Mouse (Mus musculus) fibroblast of lung, adult 2 months (primary cell): Measurements from ENCODE around the gene Itpr3.

Experiments used
- DNase-seq: peaks from one replicate; pipeline ENCODE4 v3.0.0-alpha.2; 2011; ENCODE audit warnings: low read depth

The Itpr3 gene

DNA sequence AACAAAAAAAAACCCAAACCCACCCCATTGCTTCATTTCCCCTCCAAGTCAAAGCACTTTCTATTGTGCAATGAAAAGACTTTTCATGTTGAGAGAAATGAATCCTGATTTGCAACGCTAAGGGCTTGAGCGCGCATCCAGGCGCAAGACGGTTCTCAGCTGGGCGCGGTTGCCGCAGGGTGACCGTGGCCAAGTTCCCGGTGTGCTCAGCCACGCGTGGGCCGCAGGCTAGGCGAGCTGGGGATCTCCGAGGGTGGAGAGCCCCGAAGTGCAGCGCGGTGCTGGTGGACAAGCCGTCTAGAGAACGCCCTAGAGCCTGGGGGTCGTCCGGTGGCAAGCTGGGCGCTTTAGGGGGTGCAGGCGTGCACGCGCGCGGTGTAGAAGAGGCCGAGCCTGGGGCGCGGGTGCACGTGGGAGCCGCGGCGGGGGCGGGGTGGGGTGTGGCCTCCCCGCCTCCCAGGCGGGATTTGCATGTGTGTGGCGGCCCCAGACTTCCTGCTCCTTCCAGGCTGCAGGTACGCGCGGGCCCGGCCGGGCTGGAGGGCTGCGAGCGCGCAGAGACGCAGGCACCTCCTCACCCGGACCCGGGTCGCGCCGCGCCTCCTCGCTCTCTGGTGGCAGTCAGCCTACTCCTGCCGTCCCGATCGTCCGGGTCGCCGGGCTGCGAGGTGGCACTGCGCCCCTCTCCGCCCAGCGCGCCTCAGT, at the start of gene Itpr3:
Gene Itpr3 (plus strand): TSS at position 493 of the 705 bp plus-strand sequence.
- no peak for DNase-seq

GRCm38 (mm10) chr17:27008277-27008676, 48.8 kb upstream of the Itpr3 start:
- no peak for DNase-seq

DNA sequence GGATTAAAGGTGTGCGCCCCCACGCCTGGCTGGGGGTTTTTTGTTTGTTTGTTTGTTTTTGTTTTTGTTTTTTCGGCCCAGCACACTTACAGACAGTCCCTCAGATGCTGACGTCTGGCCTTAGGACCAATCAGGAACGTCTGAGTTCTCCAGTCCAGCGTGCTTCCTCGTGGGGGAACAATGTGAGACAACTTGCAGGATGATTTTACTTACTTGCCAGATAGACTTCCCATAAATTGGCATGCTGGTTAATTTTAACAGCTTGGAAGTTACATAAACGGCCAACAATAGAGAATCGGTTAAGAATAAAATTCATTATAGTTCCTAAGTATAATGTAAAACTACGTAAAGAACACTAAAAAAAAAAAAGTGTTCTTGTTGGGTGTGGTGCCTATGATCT, 45.9 kb upstream of the Itpr3 start:
- no peak for DNase-seq

DNA sequence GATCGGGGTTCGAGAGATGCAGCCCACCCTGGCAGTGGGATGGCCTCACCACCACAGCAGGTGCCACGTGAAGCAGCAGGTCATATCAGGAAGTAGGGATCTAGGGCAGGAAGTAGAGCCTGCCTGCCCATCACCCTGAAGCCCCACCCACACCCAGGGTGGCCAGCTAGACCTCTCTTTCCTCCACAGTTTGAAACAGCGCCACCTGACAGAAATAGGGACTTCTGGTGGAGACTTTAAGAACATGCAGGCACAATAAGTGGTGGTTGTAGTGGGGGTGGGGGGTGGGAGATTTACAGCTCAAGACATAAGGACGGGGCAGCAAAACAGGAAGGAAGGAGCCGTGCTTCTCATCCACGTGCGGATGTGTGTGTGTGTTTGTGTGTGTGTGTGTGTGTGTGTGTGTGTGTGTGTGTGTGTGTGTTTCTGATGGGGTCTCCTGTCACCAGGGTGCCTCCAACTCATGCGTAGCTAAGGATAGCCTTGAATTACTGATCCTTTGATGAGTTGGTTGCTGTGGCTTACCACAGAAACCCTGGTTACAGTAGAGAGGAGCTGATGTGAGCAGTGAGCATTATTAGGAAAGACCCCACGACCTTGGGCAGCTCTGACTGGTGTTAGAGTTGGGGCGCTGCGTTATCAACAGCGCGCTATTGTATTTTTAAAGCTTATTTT, 45.0 kb upstream of the Itpr3 start:
- no peak for DNase-seq

- no peak for DNase-seq
Observed at GRCm38 (mm10) chr17:27012909-27013308, 44.2 kb upstream of the Itpr3 start.

- no peak for DNase-seq
Observed at GRCm38 (mm10) chr17:27017564-27018499, 39.3 kb upstream of the Itpr3 start.

DNA sequence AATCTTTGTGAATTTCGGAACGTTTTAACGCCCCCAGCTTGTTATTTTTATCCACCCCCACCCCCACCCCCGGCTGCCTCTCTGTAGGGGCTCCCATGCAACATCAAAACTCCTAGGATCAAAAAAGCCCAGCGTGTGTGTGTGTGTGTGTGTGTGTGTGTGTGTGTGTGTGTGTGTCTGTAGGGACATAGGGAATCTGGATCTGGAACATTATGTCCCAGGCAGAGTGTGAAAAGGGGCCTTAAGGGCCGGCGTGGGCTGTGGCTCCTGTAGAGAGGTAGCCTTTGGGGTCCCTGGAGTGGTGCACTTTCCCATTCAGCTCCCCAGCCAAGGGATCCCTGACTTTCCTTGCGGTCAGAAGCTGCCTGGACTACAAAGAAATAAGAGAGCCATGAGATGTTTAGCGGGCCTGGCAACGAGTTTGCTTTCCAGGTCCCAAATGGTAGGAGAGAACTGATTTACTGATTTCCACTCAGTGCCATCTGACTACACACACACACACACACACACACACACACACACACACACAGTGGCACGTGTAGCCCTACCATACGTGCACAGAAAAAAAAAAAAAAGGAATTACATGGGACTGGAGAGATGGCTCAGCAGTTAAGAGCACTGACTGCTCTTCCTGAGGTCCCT, 38.4 kb upstream of the Itpr3 start:
- DNase-seq, result no peak

GRCm38 (mm10) chr17:27021076-27021475, 36.0 kb upstream of the Itpr3 start:
- DNase-seq, result no peak

- DNase-seq, result no peak
Observed at GRCm38 (mm10) chr17:27021736-27022135, 35.4 kb upstream of the Itpr3 start.

- DNase-seq, result no peak
Observed at GRCm38 (mm10) chr17:27023342-27023741, 33.8 kb upstream of the Itpr3 start.

DNA sequence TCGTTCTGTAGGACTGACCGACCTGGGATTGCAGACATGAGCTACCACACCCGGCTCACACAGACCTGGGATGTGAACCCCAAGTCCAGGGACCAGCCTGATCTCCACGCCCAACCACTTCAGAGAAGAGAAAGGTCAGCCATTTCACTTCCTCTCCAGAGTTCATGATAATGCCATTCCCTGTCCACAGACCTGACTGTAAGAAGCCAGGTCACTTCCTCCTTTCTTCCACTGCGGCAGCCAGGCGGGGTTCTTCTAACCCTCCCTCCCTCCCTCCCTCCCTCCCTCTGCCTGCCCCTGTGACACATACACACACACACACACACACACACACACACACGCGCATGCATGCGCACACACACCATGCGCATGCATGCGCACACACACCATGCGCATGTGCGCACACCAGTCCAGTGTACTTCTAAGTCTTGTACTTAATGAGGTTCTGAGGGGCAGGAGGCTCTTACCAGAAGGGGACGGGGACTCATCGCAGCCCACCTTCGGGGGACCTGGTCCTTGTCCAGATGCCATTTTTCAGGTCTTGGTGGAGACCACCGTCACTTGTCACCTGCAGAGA, 31.7 kb upstream of the Itpr3 start:
- DNase-seq, result no peak

GRCm38 (mm10) chr17:27025951-27026350, 31.2 kb upstream of the Itpr3 start:
- no peak for DNase-seq

- no peak for DNase-seq
Observed at GRCm38 (mm10) chr17:27027460-27028283, 29.4 kb upstream of the Itpr3 start.

GRCm38 (mm10) chr17:27028284-27028795, 28.8 kb upstream of the Itpr3 start:
- peak; percentile 74 for DNase-seq

- DNase-seq, result no peak
Observed at GRCm38 (mm10) chr17:27028909-27029308, 28.2 kb upstream of the Itpr3 start, which contains the start of gene Bak1. Gene Bak1, minus strand, starts transcription at chr17:27029009.

DNA sequence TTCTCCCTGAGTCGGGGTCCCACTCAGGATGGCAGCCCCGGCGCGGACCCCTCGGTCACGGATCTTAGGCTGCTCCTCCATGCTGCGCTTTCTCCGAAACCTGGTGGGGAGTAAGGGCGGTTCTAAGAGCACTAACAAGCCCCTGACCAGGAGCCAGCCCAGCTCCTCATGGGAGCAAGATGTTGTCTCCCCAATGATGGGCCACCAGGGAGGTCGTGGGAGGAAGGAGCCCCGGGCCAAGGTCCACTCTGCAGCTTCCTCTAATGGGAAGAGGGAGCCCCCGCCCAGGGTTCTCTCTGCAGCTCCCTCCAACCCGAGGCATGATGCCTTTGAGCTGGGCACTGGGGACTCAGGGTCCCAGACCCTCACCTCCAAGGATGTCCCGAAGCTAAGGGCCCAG, 27.7 kb upstream of the Itpr3 start:
- no peak for DNase-seq

GRCm38 (mm10) chr17:27030896-27031295, 26.2 kb upstream of the Itpr3 start:
- no peak for DNase-seq

DNA sequence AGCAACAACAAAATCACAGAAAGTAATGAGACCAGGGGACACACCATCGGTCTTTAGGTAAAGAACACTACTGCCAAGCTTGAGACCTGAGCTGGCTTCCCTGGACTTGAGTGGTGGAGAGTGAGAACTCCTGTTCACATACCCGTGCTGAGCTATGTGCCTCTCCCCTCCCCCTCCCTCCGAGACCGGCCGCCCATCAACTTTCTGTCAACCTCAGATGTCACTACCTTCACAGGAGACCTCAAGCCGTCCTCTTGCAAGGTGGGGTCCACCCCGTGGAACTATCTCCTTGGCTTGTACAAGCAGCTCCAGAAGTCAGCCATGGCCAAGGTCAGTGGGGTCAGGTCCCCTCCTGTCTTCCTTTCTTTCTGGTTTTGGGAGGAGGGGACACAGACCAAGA, 24.8 kb upstream of the Itpr3 start:
- DNase-seq, result no peak

GRCm38 (mm10) chr17:27032869-27033268, 24.2 kb upstream of the Itpr3 start:
- DNase-seq, result no peak

GRCm38 (mm10) chr17:27036465-27036864, 20.6 kb upstream of the Itpr3 start:
- DNase-seq, result no peak
